Mouse (Mus musculus) cerebellum, postnatal 4 days (tissue): ENCODE measurements around the gene Sox5.

Source experiments
- DNase-seq, 2 experiments: peaks; one replicate each; pipeline ENCODE4 v3.0.0; 2022; ENCODE audit warnings: low spot score in 2 of 2, mixed read lengths in 1 of 2

Sox5 gene

GRCm38 (mm10) chr6:144772175-144772918, 9.4 kb downstream of the Sox5 start:
- DNase-seq: no peak

- no peak for DNase-seq
Measured at GRCm38 (mm10) chr6:144769060-144769459, 12.7 kb downstream of the Sox5 start.

GRCm38 (mm10) chr6:144761902-144762301, 19.9 kb downstream of the Sox5 start:
- DNase-seq: no peak

GRCm38 (mm10) chr6:144759193-144759592, 22.6 kb downstream of the Sox5 start:
- DNase-seq: no peak

GRCm38 (mm10) chr6:144757414-144757813, 24.4 kb downstream of the Sox5 start:
- no peak for DNase-seq

- no peak for DNase-seq
Measured at GRCm38 (mm10) chr6:144756444-144756843, 25.3 kb downstream of the Sox5 start.

- no peak for DNase-seq
Measured at GRCm38 (mm10) chr6:144755304-144755703, 26.5 kb downstream of the Sox5 start.

- no peak for DNase-seq
Measured at GRCm38 (mm10) chr6:144754366-144754765, 27.4 kb downstream of the Sox5 start.

GRCm38 (mm10) chr6:144753963-144754296, 27.8 kb downstream of the Sox5 start:
- no peak for DNase-seq

- no peak for DNase-seq
Measured at GRCm38 (mm10) chr6:144753225-144753962, 28.4 kb downstream of the Sox5 start.

- no peak for DNase-seq
Measured at GRCm38 (mm10) chr6:144751581-144751980, 30.2 kb downstream of the Sox5 start.

- no peak for DNase-seq
Measured at GRCm38 (mm10) chr6:144750197-144750596, 31.6 kb downstream of the Sox5 start.

- no peak for DNase-seq
Measured at GRCm38 (mm10) chr6:144746436-144746835, 35.3 kb downstream of the Sox5 start.

GRCm38 (mm10) chr6:144742559-144742958, 39.2 kb downstream of the Sox5 start:
- no peak for DNase-seq

GRCm38 (mm10) chr6:144741080-144741655, 40.6 kb downstream of the Sox5 start:
- no peak for DNase-seq

GRCm38 (mm10) chr6:144740343-144740742, 41.4 kb downstream of the Sox5 start:
- DNase-seq: no peak

GRCm38 (mm10) chr6:144739753-144740152, 42.0 kb downstream of the Sox5 start:
- DNase-seq: no peak

- DNase-seq: no peak
Measured at GRCm38 (mm10) chr6:144737786-144738185, 44.0 kb downstream of the Sox5 start.

GRCm38 (mm10) chr6:144731251-144731970, 50.4 kb downstream of the Sox5 start:
- DNase-seq: no peak

GRCm38 (mm10) chr6:144723530-144724144, 58.1 kb downstream of the Sox5 start:
- DNase-seq: no peak

- DNase-seq: no peak
Measured at GRCm38 (mm10) chr6:144723024-144723423, 58.8 kb downstream of the Sox5 start.

- DNase-seq: no peak
Measured at GRCm38 (mm10) chr6:144720846-144721245, 60.9 kb downstream of the Sox5 start.
